Mouse (Mus musculus) hindbrain, embryonic 13.5 days (tissue): ENCODE data around the gene Vmn2r74. TPM values are rescaled to one million over a fixed set of nuclear protein-coding genes. Genes with fewer than 3 reads are reported as not detected.

ENCODE experiments used
- ATAC-seq: fragments of 200-750 bp; cut with Nextera tagmentation; 2 replicates; pipeline ENCODE4 v1.8.0; 2017; ENCODE audit warnings: moderate TSS enrichment; ENCODE audit not compliant: low FRiP score
- H3K27ac ChIP-seq: fragments of 300-500 bp; sonication (generic); 2 replicates; pipeline ENCODE4 v1.5.1; 2015; ENCODE audit warnings: inconsistent platforms, mild to moderate bottlenecking, moderate library complexity
- H3K27me3 ChIP-seq: fragments of 300-500 bp; sonication (generic); 2 replicates; pipeline ENCODE4 v1.6.1; 2015; ENCODE audit warnings: mild to moderate bottlenecking, inconsistent platforms
- H3K36me3 ChIP-seq: fragments of 300-500 bp; sonication (generic); 2 replicates; pipeline ENCODE4 v1.6.1; 2015; ENCODE audit warnings: mild to moderate bottlenecking, inconsistent platforms
- H3K4me1 ChIP-seq: fragments of 300-500 bp; sonication (generic); replicated peaks from 2 replicates; pipeline ENCODE4 v1.6.1; 2015; ENCODE audit warnings: inconsistent platforms
- H3K4me2 ChIP-seq: fragments of 300-500 bp; sonication (generic); 2 replicates; pipeline ENCODE4 v1.6.1; 2015; ENCODE audit warnings: inconsistent platforms, mild to moderate bottlenecking, moderate library complexity
- H3K4me3 ChIP-seq: fragments of 300-500 bp; sonication (generic); 2 replicates; pipeline ENCODE4 v1.5.1; 2015; ENCODE audit warnings: mild to moderate bottlenecking, inconsistent platforms
- H3K9ac ChIP-seq: fragments of 300-500 bp; sonication (generic); 2 replicates; pipeline ENCODE4 v1.6.1; 2015; ENCODE audit warnings: mild to moderate bottlenecking, inconsistent platforms
- H3K9me3 ChIP-seq: fragments of 300-500 bp; sonication (generic); 2 replicates; pipeline ENCODE4 v1.6.1; 2016; ENCODE audit warnings: inconsistent platforms
- WGBS: fragments of 180-500 bp; shearing (Covaris S2); methylation state at CpG from one replicate; pipeline ENCODE4 v1.1.7; 2015; 5-methylcytosine and 5-hydroxymethylcytosine counted together
- polyA plus RNA-seq: library from polyadenylated mRNA; unstranded; fragments of >200 nt; fragmentation: Nextera tagmentation; extraction: Ambion mirVana; gene quantifications from 2 replicates; pipeline ENCODE4 v1.2.1, GENCODE M21; 2015

Gene Vmn2r74
- polyA plus RNA-seq, result not detected in 2 replicates

- no peak within 1 kb of the TSS for H3K4me3 ChIP-seq
- ATAC-seq, result no peak
- H3K9me3 ChIP-seq, result no peaks in the 10 kb centered on the region
- no peak within 1 kb of the TSS for H3K9ac ChIP-seq
- H3K27ac ChIP-seq, result no peak within 1 kb of the TSS
- no peaks in the 10 kb centered on the region for H3K4me1 ChIP-seq
- no peak within 1 kb of the TSS for H3K4me2 ChIP-seq
- H3K36me3 ChIP-seq, result no peaks in the 10 kb centered on the region
- H3K27me3 ChIP-seq, result no peaks in the 10 kb centered on the region
Measured at GRCm38 (mm10) chr7:85961529-85961928, at the start of gene Vmn2r74. Gene Vmn2r74, minus strand, starts transcription at chr7:85961629.

DNA sequence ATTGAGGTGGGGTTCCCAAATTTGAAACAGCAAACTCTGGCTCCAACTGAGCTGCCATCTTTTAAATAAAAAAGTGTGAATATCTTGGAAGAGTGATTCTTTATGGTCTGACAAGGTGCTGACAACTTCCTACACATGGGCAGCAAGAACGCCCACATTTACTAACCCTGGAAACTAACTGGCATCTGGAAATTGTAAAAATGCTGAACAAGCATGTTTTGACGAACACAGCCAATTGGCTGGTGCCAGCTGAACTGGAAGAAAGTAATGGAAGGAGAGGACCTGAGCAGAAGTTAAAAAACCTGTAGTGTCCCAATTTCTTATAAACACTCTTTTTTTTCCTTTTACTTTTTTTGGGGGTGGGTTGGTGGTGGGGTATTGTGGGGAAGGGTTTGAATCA lies 46.1 kb upstream of the Vmn2r74 start:
- H3K9me3 ChIP-seq, result peaks cover 23% of the 10 kb centered on the region
- H3K4me2 ChIP-seq, result no peak overlapping the region
- H3K36me3 ChIP-seq, result no peaks in the 10 kb centered on the region
- no peak overlapping the region for H3K9ac ChIP-seq
- H3K27ac ChIP-seq, result no peak overlapping the region
- H3K4me3 ChIP-seq, result no peak overlapping the region
- WGBS, result 93% methylated on average over 2 of the region's 2 CpGs
- no peak for ATAC-seq
- no peaks in the 10 kb centered on the region for H3K4me1 ChIP-seq
- no peaks in the 10 kb centered on the region for H3K27me3 ChIP-seq

Other genes starting within 250 kb of the Vmn2r74 start
- not detected in 2 replicates for gene Vmn2r72, start 206.5 kb downstream of the Vmn2r74 start, polyA plus RNA-seq
- not detected in 2 replicates for gene Vmn2r73, start 85.4 kb downstream of the Vmn2r74 start, polyA plus RNA-seq
- gene Vmn2r75, start 210.1 kb upstream of the Vmn2r74 start, polyA plus RNA-seq, result not detected in 2 replicates